Mouse (Mus musculus): ENCODE data around the gene Hmcn2.

Gene Hmcn2

DNA sequence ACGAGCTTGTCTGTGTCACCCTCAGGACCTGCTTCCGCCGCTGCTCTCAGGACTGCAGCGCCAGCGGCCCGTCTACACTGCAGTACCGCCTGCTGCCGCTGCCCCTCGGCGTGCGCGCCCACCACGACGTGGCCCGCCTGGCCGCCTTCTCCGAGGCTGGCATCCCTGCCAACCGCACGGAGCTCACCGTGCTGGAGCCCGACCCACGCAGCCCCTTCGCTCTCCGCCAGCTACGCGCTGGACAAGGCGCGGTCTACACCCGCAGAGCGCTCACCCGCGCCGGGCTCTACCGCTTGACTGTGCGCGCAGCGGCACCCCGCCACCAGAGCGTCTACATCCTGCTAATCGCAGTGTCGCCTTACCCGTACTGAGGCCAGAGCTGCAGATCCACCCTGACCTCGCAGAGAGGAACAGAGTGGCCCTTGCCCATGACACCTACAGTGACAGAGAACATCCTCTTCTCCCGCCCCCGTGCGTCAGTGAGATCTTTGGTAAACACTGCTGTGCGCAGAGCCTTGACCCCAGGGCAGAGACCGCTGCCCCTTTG is 145.9 kb downstream of the Hmcn2 start:
- DNase-seq: peak in 1 of 2 experiments; percentile 55

DNA sequence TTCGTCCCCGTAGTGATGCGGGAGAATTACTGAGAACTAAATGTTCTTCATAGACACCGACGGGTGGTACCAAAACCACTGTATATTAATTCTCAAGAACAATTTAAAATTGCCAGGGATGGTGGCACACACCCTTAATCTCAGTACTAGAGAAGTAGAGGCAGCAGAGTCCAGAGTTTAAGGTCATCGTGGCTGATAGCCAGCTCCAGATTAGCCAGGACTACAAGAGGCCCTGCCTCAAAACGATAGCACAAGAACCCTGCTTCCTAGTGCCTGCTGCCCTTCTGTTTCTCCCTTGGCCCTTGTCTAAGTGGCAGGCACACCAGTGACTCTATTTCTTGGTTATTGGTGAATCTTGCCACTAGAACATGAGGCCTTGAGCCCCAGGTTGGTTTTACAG is 146.7 kb downstream of the Hmcn2 start:
- no peak for DNase-seq

DNA sequence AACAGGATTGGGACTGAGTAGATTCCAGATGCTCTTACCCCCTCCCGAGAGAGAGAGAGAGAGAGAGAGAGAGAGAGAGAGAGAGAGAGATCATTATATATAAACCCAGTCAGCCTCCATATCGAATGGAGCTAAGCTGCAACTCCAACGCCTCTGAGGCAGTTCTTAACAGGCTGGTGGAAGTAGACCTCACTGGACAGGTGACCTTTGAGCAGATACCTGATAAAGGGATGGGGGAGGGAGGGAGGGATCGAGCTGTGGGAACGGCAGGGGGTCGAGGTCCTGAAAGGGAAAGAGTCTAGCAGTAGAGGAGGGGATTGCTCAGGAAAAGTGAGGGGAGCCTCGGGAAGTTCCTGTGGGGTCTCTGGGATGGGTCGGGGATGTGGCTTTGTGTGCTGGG is 147.8 kb downstream of the Hmcn2 start:
- DNase-seq: no peak

DNA sequence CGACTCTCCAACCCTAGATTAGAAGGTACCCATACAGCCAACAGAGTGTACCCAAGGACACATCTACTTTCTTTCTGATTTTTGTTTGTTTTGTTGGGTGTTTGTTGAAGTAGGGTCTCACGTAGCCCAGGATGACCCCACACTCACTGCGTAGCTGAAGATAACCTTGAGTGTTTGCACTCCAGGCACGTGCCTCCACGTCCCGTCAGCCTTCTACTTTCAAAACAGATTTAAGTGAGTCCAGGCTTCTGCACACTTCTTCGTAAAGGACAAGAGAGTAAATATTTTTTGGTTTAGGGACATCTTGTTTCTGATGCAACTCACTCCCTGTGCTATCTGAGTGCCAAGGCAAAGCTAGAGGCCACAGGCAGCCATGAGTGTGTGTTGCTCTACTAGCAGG is 149.0 kb downstream of the Hmcn2 start:
- DNase-seq: no peak

- peak; percentile 60 to 72 for DNase-seq
These were observed 149.7 kb downstream of the Hmcn2 start for GRCm38 (mm10) chr2:31463696-31464528.

DNA sequence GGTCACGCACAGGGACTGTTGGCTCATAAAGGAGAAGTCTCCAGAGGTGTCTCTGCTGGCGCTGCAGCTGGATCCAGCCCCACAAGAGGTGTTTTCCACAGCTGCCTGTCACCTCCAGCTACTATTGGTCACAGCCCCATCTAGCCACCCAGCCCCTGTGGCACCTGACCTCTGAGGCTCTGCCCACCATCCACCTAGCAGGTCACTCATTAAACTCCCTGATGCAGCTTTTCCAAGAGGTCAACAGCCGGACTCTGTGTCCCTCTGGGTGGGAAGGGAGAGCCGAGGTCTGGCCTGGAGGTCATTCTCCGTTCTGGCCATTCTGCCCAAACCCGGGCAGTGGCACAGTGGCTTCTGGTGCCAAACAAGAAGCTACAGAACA is 150.3 kb downstream of the Hmcn2 start:
- DNase-seq: peak; percentile 89 to 92

GRCm38 (mm10) chr2:31467457-31467856 is 153.2 kb downstream of the Hmcn2 start:
- DNase-seq: no peak

DNA sequence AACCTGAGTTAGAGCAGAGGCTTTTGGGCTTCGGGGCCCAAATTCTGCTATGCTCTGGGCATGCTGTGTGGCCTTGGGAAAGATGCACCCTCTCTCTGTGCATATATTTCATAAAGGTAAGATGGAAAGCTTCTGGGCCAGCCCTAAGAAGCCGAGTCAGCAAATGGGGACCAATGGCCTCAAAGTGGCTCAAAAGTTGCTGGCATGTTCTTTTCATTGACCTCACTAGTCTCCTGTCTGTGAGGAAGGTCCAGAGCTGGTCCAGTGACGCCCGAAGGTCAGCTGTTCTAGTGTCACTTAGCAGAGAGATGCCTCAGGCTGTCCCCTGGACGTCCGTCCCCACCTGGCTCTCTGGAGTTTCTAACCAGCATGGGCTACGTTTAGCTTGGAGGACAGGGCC is 154.6 kb downstream of the Hmcn2 start:
- DNase-seq: no peak

- peak; percentile 77 to 85 for DNase-seq
These were observed 155.3 kb downstream of the Hmcn2 start for GRCm38 (mm10) chr2:31469480-31469879.

- peak; percentile 89 to 91 for DNase-seq
These were observed 155.9 kb downstream of the Hmcn2 start, which contains the start of gene Ass1 for GRCm38 (mm10) chr2:31469931-31470682. Gene Ass1, plus strand, starts transcription at chr2:31470207.

DNA sequence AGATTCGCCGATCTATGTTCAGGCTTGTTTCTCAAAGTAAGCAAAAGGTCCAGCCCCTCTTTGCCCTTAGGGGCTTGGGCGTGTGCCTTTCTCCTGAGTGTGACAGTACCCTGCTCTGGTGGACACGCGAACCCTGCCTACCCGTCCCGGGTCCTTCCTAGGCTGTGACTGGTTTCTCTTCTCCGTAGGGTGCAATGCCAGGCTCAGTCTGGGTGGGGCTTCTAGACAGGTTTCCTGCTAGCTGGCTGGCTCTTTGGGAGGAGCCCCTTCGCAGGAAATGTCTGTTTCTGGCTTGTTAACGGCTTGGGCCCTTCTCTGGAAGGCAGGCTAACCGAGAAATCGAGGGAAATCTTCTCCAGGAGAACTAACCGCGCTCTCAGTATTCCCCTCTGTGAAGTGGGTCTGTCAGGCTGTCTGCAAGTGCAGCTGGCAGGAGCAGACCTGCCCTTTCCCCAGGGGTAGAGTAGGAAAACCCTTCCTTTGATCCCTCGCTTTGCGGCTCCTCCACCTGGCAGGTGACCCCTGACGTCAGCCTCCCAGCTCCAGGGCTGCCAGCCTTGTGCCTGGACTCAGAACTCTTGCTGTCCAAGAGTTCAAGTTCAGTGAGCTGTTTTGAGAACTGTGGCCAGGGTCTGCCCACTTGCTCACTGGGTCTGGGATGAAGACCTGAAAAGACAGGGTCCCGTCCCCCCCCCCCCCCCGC is 156.6 kb downstream of the Hmcn2 start:
- peak; percentile 69 to 71 for DNase-seq

GRCm38 (mm10) chr2:31471611-31472010 is 157.4 kb downstream of the Hmcn2 start:
- no peak for DNase-seq

DNA sequence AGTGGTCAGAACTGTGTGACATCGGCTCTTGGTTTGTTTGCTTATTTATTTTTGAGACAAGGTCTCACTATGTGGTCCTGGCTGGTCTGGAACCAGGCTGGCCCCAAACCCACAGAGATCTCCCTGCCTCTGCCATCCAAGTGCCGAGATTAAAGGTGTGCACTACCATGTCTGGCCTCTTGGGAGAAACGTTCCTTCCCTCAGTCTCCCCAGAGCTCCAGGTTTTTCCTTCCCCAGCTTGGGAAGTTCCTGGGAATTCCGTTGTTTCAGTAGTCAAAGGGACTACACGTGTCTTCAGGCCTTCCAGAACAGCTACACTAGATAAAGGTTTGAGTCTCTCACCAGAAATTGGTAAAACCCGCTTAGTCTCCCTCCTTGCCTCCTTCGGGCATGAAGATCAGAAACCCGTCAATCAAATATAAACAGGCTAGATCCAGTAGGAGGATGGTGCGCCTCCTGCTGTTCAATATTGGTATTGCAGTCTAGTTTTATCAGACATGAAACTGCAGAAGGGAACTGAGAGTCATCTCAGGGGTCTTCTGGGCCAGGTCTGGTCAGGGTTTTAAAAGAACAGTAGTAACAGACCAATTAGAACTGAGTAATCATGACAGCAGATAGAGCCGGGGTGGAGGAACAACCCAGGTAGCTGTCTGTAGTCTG is 158.3 kb downstream of the Hmcn2 start:
- DNase-seq: peak in 1 of 2 experiments; percentile 72

- peak in 1 of 2 experiments; percentile 60 for DNase-seq
These were observed 159.7 kb downstream of the Hmcn2 start for GRCm38 (mm10) chr2:31473941-31474340.

GRCm38 (mm10) chr2:31474686-31475085 is 160.5 kb downstream of the Hmcn2 start:
- no peak for DNase-seq

GRCm38 (mm10) chr2:31476107-31476820 is 162.0 kb downstream of the Hmcn2 start:
- DNase-seq: no peak

DNA sequence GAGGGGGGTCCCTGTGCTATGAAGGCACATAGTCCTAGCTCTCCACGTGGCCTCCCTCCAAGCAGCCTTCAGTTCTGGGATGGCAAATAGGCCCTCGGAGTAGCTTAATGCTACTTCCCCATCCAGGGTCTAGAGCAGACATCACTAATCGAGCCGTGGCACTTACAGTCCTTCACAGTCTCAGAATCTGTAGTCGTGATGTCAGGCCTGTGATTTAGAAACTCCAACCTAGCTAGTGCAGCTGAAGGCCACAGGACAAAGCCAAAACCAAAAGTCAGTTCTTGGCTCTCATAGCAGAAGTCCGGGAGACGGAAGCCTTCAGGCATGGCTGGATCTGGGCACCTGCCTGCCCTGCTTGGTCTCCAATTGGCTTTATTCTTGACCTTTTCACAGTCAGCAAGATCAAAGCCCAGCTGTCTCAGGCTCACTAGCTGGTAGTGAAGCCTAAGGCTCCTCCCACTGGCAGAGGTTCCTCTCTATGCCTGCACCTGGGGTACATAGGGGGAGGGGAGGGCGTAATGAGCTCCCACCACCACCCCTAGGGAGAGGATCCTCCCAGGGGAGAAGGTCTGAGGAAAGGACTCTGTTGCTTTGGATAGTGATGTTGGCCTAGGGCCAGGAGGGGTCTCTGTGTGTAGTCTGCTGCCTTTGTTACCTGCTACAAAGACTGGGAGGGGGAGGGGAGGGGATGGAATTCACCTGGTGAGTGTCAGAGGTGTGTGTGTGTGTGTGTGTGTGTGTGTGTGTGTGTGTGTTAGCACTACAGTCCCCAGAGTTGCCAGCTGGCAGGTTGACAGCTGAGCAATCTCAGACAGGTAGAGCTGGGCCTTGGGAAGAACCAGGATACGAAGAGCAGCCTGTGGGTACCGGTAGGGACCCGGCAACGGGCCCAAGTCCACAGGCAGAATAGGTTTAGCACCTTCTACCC is 163.3 kb downstream of the Hmcn2 start:
- DNase-seq: peak in 1 of 2 experiments; percentile 46

DNA sequence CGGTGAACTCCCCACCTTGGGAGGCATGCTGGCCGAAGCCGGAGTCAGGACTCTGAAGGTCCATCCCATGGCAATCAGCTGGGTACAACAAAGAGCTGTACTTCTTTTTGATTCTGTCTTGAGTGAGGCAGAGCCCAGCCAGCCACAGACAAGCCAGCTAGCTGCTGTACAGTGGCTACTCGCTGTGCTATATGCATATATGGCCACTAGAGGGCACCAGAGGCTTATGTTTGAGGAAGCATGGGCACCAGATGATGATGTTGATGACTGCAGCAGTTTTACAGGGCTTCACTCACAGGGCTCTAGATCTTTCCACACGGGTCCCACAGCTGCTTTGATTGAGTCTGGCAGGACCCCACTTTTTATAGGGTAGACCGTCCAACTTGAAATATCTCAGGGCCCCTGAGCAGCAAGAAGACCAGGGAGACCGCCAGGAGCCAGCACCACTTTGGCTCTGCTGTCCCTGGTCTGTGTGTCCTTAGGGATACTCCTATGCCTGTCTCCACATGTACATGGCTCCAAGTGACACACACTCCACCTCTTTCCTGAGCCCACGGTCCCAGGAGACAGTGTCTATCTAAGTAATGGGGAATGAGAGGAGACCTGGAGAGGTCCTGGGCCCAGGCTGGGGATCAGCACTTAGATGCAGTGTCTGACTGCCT is 168.8 kb downstream of the Hmcn2 start:
- DNase-seq: peak; percentile 71 to 86

DNA sequence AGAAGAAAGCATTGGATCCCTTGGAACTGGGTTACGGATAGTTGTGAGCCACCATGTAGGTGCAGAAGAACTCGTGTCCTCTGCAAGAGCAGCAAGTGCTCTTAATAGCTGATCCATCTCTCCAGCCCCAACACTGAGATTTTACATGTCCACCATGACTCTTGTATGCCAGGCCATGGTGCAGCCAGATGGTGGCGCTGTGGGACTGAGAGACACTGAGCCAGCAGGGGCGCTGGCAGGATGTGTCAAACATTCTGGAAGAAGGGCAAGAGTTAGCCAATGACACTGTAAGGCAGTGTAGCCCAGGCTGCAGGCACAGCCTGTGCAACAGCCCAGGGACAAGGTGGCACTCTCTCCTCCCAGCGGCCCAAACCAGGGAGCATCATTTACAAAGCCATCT is 170.0 kb downstream of the Hmcn2 start:
- peak in 1 of 2 experiments; percentile 64 for DNase-seq

GRCm38 (mm10) chr2:31489166-31489565 is 175.0 kb downstream of the Hmcn2 start:
- no peak for DNase-seq
